Mouse (Mus musculus): ENCODE results near the gene Bco1. TPM values are rescaled to one million over a fixed set of nuclear protein-coding genes. Genes with fewer than 3 reads are reported as not detected.

The Bco1 gene
- polyA plus RNA-seq (2012; rRNA removed): 5.8 and 6.5 TPM in 2 replicates

GRCm38 (mm10) chr8:117095647-117096046 lies at the start of gene Bco1:
Bco1 (plus strand) TSS chr8:117095854.

GRCm38 (mm10) chr8:117082399-117082872 lies 13.2 kb upstream of the Bco1 start, which contains the start of gene Pkd1l2:
Pkd1l2 (minus strand) TSS chr8:117082449.

GRCm38 (mm10) chr8:117158135-117158761 lies 62.6 kb downstream of the Bco1 start, which contains the start of gene Gan:
Gan (plus strand) TSS chr8:117158135.

Other genes starting within 250 kb of the Bco1 start
- gene Cmc2, start 174.4 kb upstream of the Bco1 start, polyA plus RNA-seq (2012; rRNA removed): 12.1 and 13.4 TPM in 2 replicates
- 10.3 and 10.7 TPM in 2 replicates for gene Cenpn, start 174.1 kb upstream of the Bco1 start, polyA plus RNA-seq (2012; rRNA removed)
- gene Atmin, start 152.5 kb upstream of the Bco1 start, polyA plus RNA-seq (2012; rRNA removed): 2.6 and 2.7 TPM in 2 replicates
- 0.17 and 0.19 TPM in 2 replicates for gene 1700030J22Rik, start 116.9 kb upstream of the Bco1 start, polyA plus RNA-seq (2012; rRNA removed)
- 71.8 and 73.1 TPM in 2 replicates for gene Gcsh, start 102.3 kb upstream of the Bco1 start, polyA plus RNA-seq (2012; rRNA removed)
- under 0.01 and 0.01 TPM in 2 replicates for gene Pkd1l2, start 13.4 kb upstream of the Bco1 start, polyA plus RNA-seq (2012; rRNA removed)
- gene Gan, start 62.3 kb downstream of the Bco1 start, polyA plus RNA-seq (2012; rRNA removed): 1.0 and 1.1 TPM in 2 replicates
- 15.4 and 19.0 TPM in 2 replicates for gene Cmip, start 161.2 kb downstream of the Bco1 start, polyA plus RNA-seq (2012; rRNA removed)

Data from liver, embryonic 18 days (tissue).